Mouse (Mus musculus) CH12.LX (cell line): Measurements from ENCODE around the gene Akap10. TPM values are rescaled to one million over a fixed set of nuclear protein-coding genes. Genes with fewer than 3 reads are reported as not detected.
"Not testable (repeated sequence)": the region's sequence is repeated elsewhere in the genome, so short reads cannot be mapped to it uniquely, and the experiment has no call there.

Experiments
- DNase-seq: peaks from one replicate; pipeline ENCODE4 v3.0.0-alpha.2; 2013; ENCODE audit errors: extremely low read depth
- H3K27ac ChIP-seq: 2 replicates; pipeline ENCODE4 v1.5.1; 2012; ENCODE audit warnings: low read depth, mild to moderate bottlenecking, control low read depth, moderate library complexity; ENCODE audit not compliant: insufficient read depth
- H3K27me3 ChIP-seq: replicated peaks from 2 replicates; pipeline ENCODE3; 2012; ENCODE audit warnings: inconsistent platforms
- H3K36me3 ChIP-seq, 2 experiments: replicated peaks in 1 of 2; 2 replicates each; pipeline versions ENCODE3 to v1.6.1; 2012; ENCODE audit warnings: inconsistent platforms in 1 of 2, low read length in 1 of 2, mild to moderate bottlenecking in 1 of 2, mixed read lengths in 1 of 2, moderate library complexity in 1 of 2; ENCODE audit not compliant: control insufficient read depth in 1 of 2, insufficient read depth in 1 of 2
- H3K4me1 ChIP-seq, 2 experiments: 2 replicates each; pipeline ENCODE4 v1.6.1; 2012; ENCODE audit warnings: inconsistent platforms in 1 of 2, moderate library complexity in 1 of 2; ENCODE audit not compliant: insufficient read depth in 2 of 2, control insufficient read depth in 1 of 2
- H3K4me2 ChIP-seq: 2 replicates; pipeline ENCODE4 v1.6.1; 2012; ENCODE audit warnings: low read depth, mild to moderate bottlenecking, control low read depth; ENCODE audit not compliant: poor library complexity, insufficient read depth, severe bottlenecking
- H3K4me3 ChIP-seq, 3 experiments: fragments of 150-350 bp in 1 of 3; sonication (generic) in 1 of 3; replicated peaks in 1 of 3; 2 replicates each; pipeline versions ENCODE3 to v1.5.1; 2011 to 2012; ENCODE audit warnings: low read depth in 2 of 3, low read length in 2 of 3, mild to moderate bottlenecking in 2 of 3, moderate library complexity in 2 of 3, control low read depth in 1 of 3, improper control_type of control experiment in 1 of 3, inconsistent platforms in 1 of 3, mixed read lengths in 1 of 3; ENCODE audit not compliant: poor library complexity in 1 of 3
- H3K79me2 ChIP-seq: replicated peaks from 2 replicates; pipeline ENCODE4 v1.6.1; 2012; ENCODE audit warnings: mild to moderate bottlenecking, moderate library complexity; ENCODE audit not compliant: control insufficient read depth, poor library complexity, insufficient read depth, severe bottlenecking; ENCODE audit errors: extremely low read depth
- H3K9ac ChIP-seq: 2 replicates; pipeline ENCODE4 v1.6.1; 2012; ENCODE audit warnings: low read depth, mild to moderate bottlenecking, control low read depth, moderate library complexity; ENCODE audit not compliant: insufficient read depth
- H3K9me3 ChIP-seq: replicated peaks from 2 replicates; pipeline ENCODE3; 2012; ENCODE audit warnings: low read length, inconsistent platforms, mixed read lengths
- CHD1 ChIP-seq: IDR thresholded peaks from 2 replicates; pipeline ENCODE4 v1.6.1; 2012; ENCODE audit warnings: low read depth, low read length, improper control_type of control experiment, inconsistent platforms
- CHD2 ChIP-seq: IDR thresholded peaks from 2 replicates; pipeline ENCODE4 v1.6.1; 2011; ENCODE audit warnings: low read length, improper control_type of control experiment
- CTCF ChIP-seq, 2 experiments: IDR thresholded peaks in 1 of 2; conservative IDR thresholded peaks in 1 of 2; 2 replicates each; pipeline ENCODE4 v1.5.1; 2011 to 2012; ENCODE audit warnings: low read depth in 2 of 2, low read length in 2 of 2, improper control_type of control experiment in 1 of 2, inconsistent platforms in 1 of 2, mild to moderate bottlenecking in 1 of 2, moderate library complexity in 1 of 2
- E2F4 ChIP-seq: IDR thresholded peaks from 2 replicates; pipeline ENCODE4 v1.6.1; 2011; ENCODE audit warnings: low read depth, low read length, improper control_type of control experiment; ENCODE audit not compliant: insufficient replicate concordance
- EP300 ChIP-seq: IDR thresholded peaks from 2 replicates; pipeline ENCODE4 v1.6.1; 2011; ENCODE audit warnings: low read length, improper control_type of control experiment
- GABPA ChIP-seq: IDR thresholded peaks from 2 replicates; pipeline ENCODE4 v1.6.1; 2012; ENCODE audit warnings: low read depth, low read length, improper control_type of control experiment, inconsistent platforms; ENCODE audit not compliant: insufficient replicate concordance
- IRF4 ChIP-seq: IDR thresholded peaks from 2 replicates; pipeline ENCODE4 v1.6.1; 2014; ENCODE audit warnings: low read depth, mild to moderate bottlenecking, inconsistent platforms, low read length, improper control_type of control experiment
- JUND ChIP-seq: conservative IDR thresholded peaks from 2 replicates; pipeline ENCODE4 v1.6.1; 2011; ENCODE audit warnings: low read depth, low read length, improper control_type of control experiment
- KAT2A ChIP-seq: IDR thresholded peaks from 2 replicates; pipeline ENCODE4 v1.6.1; 2012; ENCODE audit warnings: low read length, improper control_type of control experiment, inconsistent platforms; ENCODE audit not compliant: insufficient replicate concordance
- MAZ ChIP-seq: IDR thresholded peaks from 2 replicates; pipeline ENCODE4 v1.6.1; 2012; ENCODE audit warnings: low read depth, mild to moderate bottlenecking, inconsistent platforms, low read length, improper control_type of control experiment, moderate library complexity
- MEF2A ChIP-seq: IDR thresholded peaks from 2 replicates; pipeline ENCODE4 v1.6.1; 2014; ENCODE audit warnings: low read depth, mild to moderate bottlenecking, inconsistent platforms, low read length, improper control_type of control experiment, borderline replicate concordance
- MXI1 ChIP-seq: IDR thresholded peaks from 2 replicates; pipeline ENCODE4 v1.6.1; 2011; ENCODE audit warnings: mild to moderate bottlenecking, low read depth, low read length, improper control_type of control experiment
- MYC ChIP-seq: IDR thresholded peaks from 2 replicates; pipeline ENCODE4 v1.6.1; 2011; ENCODE audit warnings: low read depth, mild to moderate bottlenecking, improper control_type of control experiment, low read length
- NELFE ChIP-seq: IDR thresholded peaks from 2 replicates; pipeline ENCODE4 v1.6.1; 2011; ENCODE audit warnings: low read depth, low read length, improper control_type of control experiment
- PAX5 ChIP-seq: IDR thresholded peaks from 2 replicates; pipeline ENCODE4 v1.6.1; 2012; ENCODE audit warnings: low read length, inconsistent platforms, mixed read lengths
- POLR2A ChIP-seq: IDR thresholded peaks from 2 replicates; pipeline ENCODE4 v1.6.1; 2011; ENCODE audit warnings: low read depth, mild to moderate bottlenecking, improper control_type of control experiment, low read length
- RAD21 ChIP-seq: IDR thresholded peaks from 2 replicates; pipeline ENCODE4 v1.6.1; 2011; ENCODE audit warnings: low read depth, mild to moderate bottlenecking, low read length, improper control_type of control experiment, moderate library complexity
- RCOR1 ChIP-seq: conservative IDR thresholded peaks from 2 replicates; pipeline ENCODE4 v1.6.1; 2012; ENCODE audit warnings: low read depth, mild to moderate bottlenecking, inconsistent platforms, low read length, improper control_type of control experiment
- TBP ChIP-seq: conservative IDR thresholded peaks from 2 replicates; pipeline ENCODE4 v1.6.1; 2011; ENCODE audit warnings: low read depth, low read length, improper control_type of control experiment
- TCF12 ChIP-seq: IDR thresholded peaks from 2 replicates; pipeline ENCODE4 v1.6.1; 2014; ENCODE audit warnings: low read depth, mild to moderate bottlenecking, inconsistent platforms, low read length, improper control_type of control experiment
- UBTF ChIP-seq: IDR thresholded peaks from 2 replicates; pipeline ENCODE4 v1.6.1; 2012; ENCODE audit warnings: low read depth, mild to moderate bottlenecking, inconsistent platforms, low read length, improper control_type of control experiment, moderate library complexity
- USF2 ChIP-seq: conservative IDR thresholded peaks from 2 replicates; pipeline ENCODE4 v1.6.1; 2011; ENCODE audit warnings: low read depth, low read length, improper control_type of control experiment
- ZC3H11A ChIP-seq: IDR thresholded peaks from 2 replicates; pipeline ENCODE4 v1.6.1; 2012; ENCODE audit warnings: low read depth, mild to moderate bottlenecking, inconsistent platforms, low read length, improper control_type of control experiment
- ZKSCAN1 ChIP-seq: IDR thresholded peaks from 2 replicates; pipeline ENCODE4 v1.6.1; 2012; ENCODE audit warnings: low read depth, inconsistent platforms, low read length, improper control_type of control experiment, borderline replicate concordance
- ZMIZ1 ChIP-seq: IDR thresholded peaks from 2 replicates; pipeline ENCODE4 v1.6.1; 2012; ENCODE audit warnings: low read depth, mild to moderate bottlenecking, inconsistent platforms, low read length, improper control_type of control experiment
- ZNF384 ChIP-seq: IDR thresholded peaks from 2 replicates; pipeline ENCODE4 v1.6.1; 2012; ENCODE audit warnings: low read depth, low read length, improper control_type of control experiment, inconsistent platforms
- dilution Hi-C: fragments of 300-500 bp; cut with MboI; formaldehyde crosslinking; loops from 2 replicates; pipeline ENCODE4 v1.14.3; 2020; ENCODE audit warnings: low sequenced_read_pairs; ENCODE audit not compliant: extremely low pct_unique_long_range_greater_than_20kb, extremely low pct_ligation_motif_present
- in situ Hi-C: fragments of 300-500 bp; cut with MboI; formaldehyde crosslinking; loops from 3 replicates; pipeline ENCODE4 v1.14.3; 2019; ENCODE audit warnings: low sequenced_read_pairs, low pct_ligation_motif_present, low pct_unique_long_range_greater_than_20kb, mixed read lengths
- polyA plus RNA-seq: library from polyadenylated mRNA; unstranded; fragments of >175 nt; gene quantifications from 2 replicates; pipeline ENCODE4 v1.2.1, GENCODE M21; 2012; ENCODE audit warnings: low read depth; ENCODE audit not compliant: insufficient read length
- total RNA-seq, 2 experiments: library from RNA; depleted of rRNA; stranded (reverse); fragments of 300-350 nt in 1 of 2; fragments of >200 nt in 1 of 2; gene quantifications; 2 replicates each; pipeline ENCODE4 v1.2.3; 2012 to 2014

Akap10 gene
- total and polyA plus RNA-seq, 3 experiments = 24.1 to 38.4 (median 25.3) TPM

GRCm38 (mm10) chr11:61960096-61960495, 30.0 kb upstream of the Akap10 start:
- Histone ChIP-seq H3K4me3 (no peak overlapping the region), H3K36me3 (no peaks in the 10 kb centered on the region), H3K79me2 (no peaks in the 10 kb centered on the region), H3K27ac (no peak overlapping the region), H3K9me3 (peaks cover 14% of the 10 kb centered on the region), H3K4me2 (no peak overlapping the region), H3K4me1 (peaks cover 16 to 28% of the 10 kb centered on the region in 2 experiments), H3K9ac (no peak overlapping the region), H3K27me3 (no peaks in the 10 kb centered on the region)
- in situ Hi-C loops = no loop called here
- dilution Hi-C loops = no loop called here
- no peak for DNase-seq
- TF ChIP-seq JUND (no peak), ZC3H11A (no peak), TCF12 (no peak), ZKSCAN1 (no peak), MXI1 (no peak), IRF4 (no peak), CHD1 (no peak), EP300 (no peak), E2F4 (no peak), POLR2A (no peak), MAZ (no peak), KAT2A (no peak)

DNA sequence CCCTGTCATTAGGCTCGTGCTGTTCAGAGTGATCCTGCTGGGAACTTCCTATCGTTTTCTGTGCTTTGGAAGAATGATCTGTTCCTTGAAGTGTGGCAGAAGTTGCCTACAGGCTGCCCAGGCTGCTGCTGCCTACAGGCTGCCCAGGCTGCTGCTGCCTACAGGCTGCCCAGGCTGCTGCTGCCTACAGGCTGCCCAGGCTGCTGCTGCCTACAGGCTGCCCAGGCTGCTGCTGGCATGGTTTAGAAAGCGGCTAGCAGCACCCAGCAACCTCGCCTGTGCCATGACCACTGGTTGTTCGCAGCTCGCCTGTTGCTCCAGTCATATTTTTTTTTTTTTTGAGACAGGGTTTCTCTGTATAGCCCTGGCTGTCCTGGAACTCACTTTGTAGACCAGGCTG, 28.7 kb upstream of the Akap10 start:
- not testable (repeated sequence) for H3K9ac ChIP-seq

GRCm38 (mm10) chr11:61957296-61957813, 27.3 kb upstream of the Akap10 start:
- in situ Hi-C loops (loop anchor here (5.0 kb wide), 1 partner anchor 40 kb away; no protein-coding TSS in a partner anchor), dilution Hi-C loops (no loop called here)
- H3K4me2 ChIP-seq = peak overlapping the region; percentile 53; the same call in 1 of the 2 replicates
- no peak overlapping the region for H3K27ac ChIP-seq
- H3K9me3 ChIP-seq = peaks cover 14% of the 10 kb centered on the region
- no peak overlapping the region for H3K9ac ChIP-seq
- H3K27me3 ChIP-seq = no peaks in the 10 kb centered on the region
- H3K36me3 ChIP-seq = no peaks in the 10 kb centered on the region
- H3K4me1 ChIP-seq = peaks cover 9 to 15% of the 10 kb centered on the region in 2 experiments
- no peaks in the 10 kb centered on the region for H3K79me2 ChIP-seq
- DNase-seq = no peak
- peak overlapping the region in 1 of 3 experiments; percentile 65 for H3K4me3 ChIP-seq
- TF ChIP-seq MYC (no peak), RAD21 (no peak), EP300 (no peak), CHD2 (no peak), ZC3H11A (no peak), MAZ (no peak), GABPA (no peak), MXI1 (no peak), USF2 (no peak), UBTF (no peak), TCF12 (no peak), NELFE (no peak), ZMIZ1 (no peak), TBP (no peak), CTCF (conservative IDR thresholded peaks at IDR 0.05 in 1 of 2, IDR thresholded peaks at IDR 0.05 in 1 of 2; ENCODE audit: low read depth in 2 of 2, low read length in 2 of 2) (no peak), PAX5 (no peak), ZNF384 (no peak), RCOR1 (no peak), MEF2A (no peak)

More for the DNA sequence above, 28.7 kb upstream of the Akap10 start:
- H3K4me3 ChIP-seq, H3K27ac ChIP-seq, H3K4me2 ChIP-seq, DNase-seq, dilution Hi-C loops, H3K27me3 ChIP-seq, H3K79me2 ChIP-seq, H3K36me3 ChIP-seq: not testable (repeated sequence)
- peaks cover 16 to 26% of the 10 kb centered on the region in 2 experiments for H3K4me1 ChIP-seq
- in situ Hi-C loops = loop anchor here (5.0 kb wide), 1 partner anchor 39 kb away; no protein-coding TSS in a partner anchor
- H3K9me3 ChIP-seq = peaks cover 14% of the 10 kb centered on the region
